Mouse (Mus musculus): ENCODE measurements at regions not wholly inside any gene's neighbourhood (a gene's known extent, or its start where the extent isn't known, plus 50 kb on each side); places are given as distances from the start of the nearest gene placed in this dataset.

GRCm38 (mm10) chr2:103893159-103893740 lies 64.5 kb upstream of the Lmo2 start:
- DNase-seq (ENCODE audit: low spot score): no peak

DNA sequence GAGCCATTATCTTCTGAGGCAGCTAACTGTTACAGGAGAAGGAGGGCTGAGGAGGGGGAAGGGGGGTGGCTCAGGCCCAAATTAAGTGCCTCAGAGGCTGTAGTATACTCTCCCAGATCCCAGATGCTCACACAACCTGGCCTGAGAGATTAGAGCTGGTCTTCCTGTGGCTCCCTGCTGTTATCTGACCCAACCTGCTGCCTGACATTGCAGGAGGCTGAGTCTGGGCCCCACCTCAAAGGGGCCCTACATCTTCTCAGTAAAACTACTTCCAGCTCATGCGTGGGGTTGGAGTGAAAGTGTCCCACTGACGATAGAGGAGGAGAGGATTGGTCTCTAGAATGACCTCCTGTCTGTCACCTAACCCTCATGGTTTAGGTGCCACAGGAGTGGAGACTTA lies 64.0 kb upstream of the Lmo2 start:
- DNase-seq (ENCODE audit: low spot score): no peak

DNA sequence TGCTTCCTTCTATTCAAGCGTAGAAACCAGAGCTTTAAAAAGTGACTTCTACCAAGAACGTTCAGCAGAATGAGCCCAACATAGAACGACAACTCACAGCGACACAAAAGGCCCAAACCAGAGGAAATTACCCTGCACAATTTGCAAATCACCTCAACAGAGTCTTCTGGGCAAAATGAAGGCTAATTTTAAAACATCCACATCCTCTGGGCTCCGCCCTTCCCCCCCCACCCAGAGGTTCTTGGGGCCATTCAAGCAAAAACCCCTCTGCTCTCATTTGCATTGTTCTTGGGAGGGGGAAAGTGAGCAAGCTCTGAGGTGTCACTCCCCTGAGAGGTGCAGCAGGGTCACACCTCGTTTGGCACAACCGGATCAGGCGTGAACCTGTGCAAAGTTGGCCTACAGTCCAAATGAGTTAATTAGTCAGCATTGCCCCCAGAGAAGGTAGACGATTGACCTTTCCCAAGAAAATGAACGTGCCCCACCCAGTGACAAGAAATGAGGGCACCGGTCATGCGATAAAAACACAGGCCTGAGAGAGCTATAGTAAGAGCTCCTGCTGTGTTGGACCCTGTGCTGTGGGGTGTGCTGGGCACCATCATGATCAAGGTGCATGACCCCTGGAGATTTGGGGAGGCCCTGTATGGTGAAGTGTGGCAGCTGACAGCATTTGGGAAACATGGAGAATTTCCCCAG lies 62.7 kb upstream of the Lmo2 start:
- no peak for DNase-seq (ENCODE audit: low spot score)

DNA sequence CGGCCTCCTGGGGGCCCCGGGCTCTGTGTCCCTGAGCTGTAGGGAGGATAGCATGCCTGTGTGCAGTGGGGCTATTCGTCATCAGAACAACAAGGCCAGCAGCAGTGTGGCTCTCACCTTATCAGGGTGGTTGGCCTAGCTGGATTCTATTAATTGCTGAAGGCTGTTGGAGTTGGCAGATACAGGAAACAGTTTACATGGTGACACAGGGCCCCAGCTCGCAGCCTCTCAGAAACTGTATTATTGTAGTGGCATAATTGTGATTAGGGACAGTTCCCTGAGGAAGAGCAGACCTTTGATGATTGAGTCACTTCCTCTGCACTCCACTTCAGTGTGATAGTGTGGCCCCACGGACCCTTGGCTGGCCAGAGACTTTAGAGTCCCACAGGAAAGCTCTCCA lies 61.6 kb upstream of the Lmo2 start:
- no peak for DNase-seq (ENCODE audit: low spot score)

DNA sequence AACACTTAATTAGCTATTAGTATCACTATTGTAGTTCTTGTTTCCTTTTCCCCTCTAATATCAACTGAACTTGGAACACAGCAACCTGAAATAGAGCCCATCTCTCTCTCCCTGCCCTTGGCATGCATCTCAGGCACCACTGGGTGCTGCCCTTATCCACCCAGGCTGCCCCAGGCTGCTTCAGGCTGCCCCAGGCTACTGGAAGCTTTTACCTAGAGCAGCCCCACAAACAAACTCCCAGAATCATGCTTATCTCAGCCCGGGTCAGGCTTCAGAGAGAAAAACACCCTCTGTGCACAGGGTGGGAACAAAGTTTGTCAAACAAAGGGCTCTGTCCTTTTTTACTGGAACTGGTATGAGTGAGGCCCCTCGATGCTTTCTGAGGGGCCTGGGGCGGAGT lies 61.0 kb upstream of the Lmo2 start:
- DNase-seq (ENCODE audit: low spot score): no peak

DNA sequence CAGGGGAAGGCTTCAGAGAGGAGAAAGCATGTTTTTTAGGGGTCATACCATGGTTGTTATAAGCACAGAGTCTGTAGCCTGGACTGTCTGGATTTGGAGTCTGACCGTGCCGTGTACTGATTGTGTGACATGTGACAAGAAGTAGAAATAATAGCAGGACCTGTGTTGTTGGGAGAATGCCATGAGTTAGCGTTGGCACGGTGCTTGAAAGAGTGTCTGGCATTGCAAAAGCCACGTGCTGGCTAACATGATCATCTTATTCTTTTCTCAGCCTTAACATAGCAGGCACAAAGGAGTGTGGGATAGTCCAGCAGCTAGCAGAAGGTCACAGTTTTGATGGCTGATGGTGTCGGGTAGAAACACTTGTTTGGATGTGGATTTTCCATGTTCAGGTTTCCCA lies 58.1 kb upstream of the Lmo2 start:
- DNase-seq (ENCODE audit: low spot score): no peak

- DNase-seq (ENCODE audit: low spot score): peak; percentile 70
Observed at GRCm38 (mm10) chr2:103900384-103900783, 57.4 kb upstream of the Lmo2 start.

DNA sequence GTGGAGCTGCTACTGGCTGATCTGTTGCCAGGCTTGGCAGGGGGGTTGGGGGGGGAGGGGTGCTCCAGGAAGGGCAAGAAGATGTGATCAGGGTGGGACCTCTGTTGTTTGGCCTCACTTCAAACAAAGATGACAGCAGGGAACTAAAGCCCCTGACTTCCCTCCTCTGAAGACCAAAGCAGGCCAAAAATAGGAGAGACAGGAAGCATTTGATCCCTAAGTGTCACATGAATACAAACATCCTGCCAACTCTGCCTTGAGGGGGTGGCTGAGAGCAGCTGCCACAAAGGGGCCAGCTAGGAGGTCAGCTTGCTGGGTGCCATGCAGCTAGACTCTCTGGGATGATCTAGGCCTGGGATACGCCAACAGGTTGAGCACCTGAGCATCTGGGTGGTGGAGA lies 56.3 kb upstream of the Lmo2 start:
- no peak for DNase-seq (ENCODE audit: low spot score)

DNA sequence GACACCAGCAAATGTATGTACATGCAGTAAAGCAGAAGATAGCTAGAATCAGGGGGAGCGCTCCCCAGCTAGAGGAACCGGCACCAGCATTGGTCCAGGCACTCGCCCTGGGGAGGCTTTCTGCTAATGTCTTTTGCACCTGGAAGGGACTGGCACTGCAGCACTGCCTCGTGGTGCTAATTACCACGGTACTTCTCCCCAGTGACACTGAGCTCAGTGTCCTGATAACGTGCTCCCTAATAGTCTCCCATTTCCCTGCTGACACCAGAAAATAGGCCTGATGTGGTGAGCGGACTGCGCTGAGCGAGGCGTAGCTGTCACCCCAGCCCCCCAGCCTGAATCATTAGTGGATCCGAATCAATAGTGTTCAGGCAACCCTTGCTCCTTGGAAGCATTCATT lies 55.0 kb upstream of the Lmo2 start:
- no peak for DNase-seq (ENCODE audit: low spot score)

GRCm38 (mm10) chr2:103905681-103906080 lies 52.1 kb upstream of the Lmo2 start:
- DNase-seq (ENCODE audit: low spot score): no peak

DNA sequence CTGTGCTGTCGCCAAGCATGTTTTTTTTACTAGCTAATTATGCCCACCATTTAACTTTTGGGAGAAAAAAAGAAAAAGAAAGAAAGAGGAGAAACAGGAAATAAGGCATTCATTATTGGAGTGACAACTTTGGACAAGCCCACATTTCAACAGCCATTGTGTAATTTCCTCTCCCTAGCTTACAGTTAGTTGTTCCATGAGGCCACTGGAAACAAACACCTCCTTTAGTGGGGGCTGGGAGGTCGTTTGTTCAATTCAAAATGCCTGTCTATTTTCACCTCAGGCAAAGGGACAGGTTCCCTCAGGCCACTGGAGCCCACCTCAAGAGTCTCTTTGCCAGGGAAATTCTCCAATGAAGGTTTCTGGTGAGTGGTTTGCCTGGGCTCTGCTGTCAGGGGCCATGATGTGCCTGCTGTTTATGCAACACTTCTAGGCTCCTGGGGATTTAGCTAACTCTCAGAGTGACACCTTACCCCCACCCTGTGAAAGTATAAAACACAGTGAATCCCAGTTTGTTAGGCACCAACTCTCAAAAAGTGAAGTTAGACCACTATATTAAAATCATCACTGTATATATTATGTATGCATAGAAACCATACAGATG lies 51.1 kb upstream of the Lmo2 start:
- DNase-seq (ENCODE audit: low spot score): no peak
